Mouse (Mus musculus): ENCODE measurements around the gene Ccdc88b. TPM values are rescaled to one million over a fixed set of nuclear protein-coding genes. Genes with fewer than 3 reads are reported as not detected.
A peak's percentile ranks its signal among the peaks of the same experiment; 100 is the strongest.

Gene Ccdc88b
- polyA plus RNA-seq, 1 experiment = 31.8 TPM

GRCm38 (mm10) chr19:6859032-6859651, 1.1 kb upstream of the Ccdc88b start:
- TF ChIP-seq POLR2A (IDR thresholded peaks at IDR 0.05; ENCODE audit: borderline replicate concordance, low read depth, low read length) (no peak), CTCF (IDR thresholded peaks at IDR 0.05; ENCODE audit: low read depth, low read length) (no peak)
- Histone ChIP-seq H3K4me3 (ENCODE audit: insufficient read depth, low read length) (peak overlapping the region; percentile 78), H3K4me1 (ENCODE audit: control insufficient read depth, insufficient read depth, low read length) (peaks cover 23% of the 10 kb centered on the region), H3K27ac (ENCODE audit: insufficient read depth, low read depth, low read length) (no peak overlapping the region)

GRCm38 (mm10) chr19:6857391-6858005, 513 bp downstream of the Ccdc88b start:
- TF ChIP-seq CTCF (IDR thresholded peaks at IDR 0.05; ENCODE audit: low read depth, low read length) = no peak
- TF ChIP-seq POLR2A (IDR thresholded peaks at IDR 0.05; ENCODE audit: borderline replicate concordance, low read depth, low read length) = no peak
- peak overlapping the region; percentile 78 for H3K4me3 ChIP-seq (ENCODE audit: insufficient read depth, low read length)
- H3K27ac ChIP-seq (ENCODE audit: insufficient read depth, low read depth, low read length) = peak overlapping the region; percentile 78
- H3K4me1 ChIP-seq (ENCODE audit: control insufficient read depth, insufficient read depth, low read length) = peaks cover 23% of the 10 kb centered on the region

DNA sequence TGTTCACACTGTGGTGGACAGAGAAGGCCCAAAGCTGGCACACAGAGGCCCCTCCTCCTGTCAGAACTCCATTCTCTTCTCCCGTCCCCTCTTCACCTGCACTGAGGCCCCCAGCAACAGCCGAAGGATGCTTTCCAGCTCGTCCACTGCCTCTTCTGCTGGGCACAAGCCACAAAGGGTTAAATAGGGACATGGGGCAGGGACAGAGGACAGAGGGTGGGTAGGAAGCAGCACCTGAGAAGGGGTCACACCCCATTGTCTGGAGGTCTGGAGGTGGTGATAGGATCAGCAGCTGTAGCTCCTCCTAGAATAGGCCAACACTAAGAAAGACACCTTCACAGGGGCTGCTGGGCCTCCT, 1.0 kb downstream of the Ccdc88b start:
- H3K27ac ChIP-seq (ENCODE audit: insufficient read depth, low read depth, low read length) = no peak overlapping the region
- peak overlapping the region; percentile 78 for H3K4me3 ChIP-seq (ENCODE audit: insufficient read depth, low read length)
- H3K4me1 ChIP-seq (ENCODE audit: control insufficient read depth, insufficient read depth, low read length) = peaks cover 23% of the 10 kb centered on the region
- TF ChIP-seq POLR2A (IDR thresholded peaks at IDR 0.05; ENCODE audit: borderline replicate concordance, low read depth, low read length) (no peak), CTCF (IDR thresholded peaks at IDR 0.05; ENCODE audit: low read depth, low read length) (no peak)

GRCm38 (mm10) chr19:6856281-6857002, 1.6 kb downstream of the Ccdc88b start:
- Histone ChIP-seq H3K4me1 (ENCODE audit: control insufficient read depth, insufficient read depth, low read length) (peaks cover 23% of the 10 kb centered on the region), H3K27ac (ENCODE audit: insufficient read depth, low read depth, low read length) (no peak overlapping the region), H3K4me3 (ENCODE audit: insufficient read depth, low read length) (peak overlapping the region; percentile 78; the same call in 1 of the 2 replicates)
- TF ChIP-seq POLR2A (IDR thresholded peaks at IDR 0.05; ENCODE audit: borderline replicate concordance, low read depth, low read length) = no peak
- 0 out of 2 replicates have a peak, but pooled peaks have one; percentile 5 for TF ChIP-seq CTCF (IDR thresholded peaks at IDR 0.05; ENCODE audit: low read depth, low read length)

- Histone ChIP-seq H3K4me3 (ENCODE audit: insufficient read depth, low read length) (no peak overlapping the region), H3K27ac (ENCODE audit: insufficient read depth, low read depth, low read length) (no peak overlapping the region), H3K4me1 (ENCODE audit: control insufficient read depth, insufficient read depth, low read length) (peaks cover 19% of the 10 kb centered on the region)
- TF ChIP-seq CTCF (IDR thresholded peaks at IDR 0.05; ENCODE audit: low read depth, low read length) = no peak
- no peak for TF ChIP-seq POLR2A (IDR thresholded peaks at IDR 0.05; ENCODE audit: borderline replicate concordance, low read depth, low read length)
Measured at GRCm38 (mm10) chr19:6855225-6856031, 2.6 kb downstream of the Ccdc88b start.

GRCm38 (mm10) chr19:6854658-6855057, 3.4 kb downstream of the Ccdc88b start:
- no peak for TF ChIP-seq POLR2A (IDR thresholded peaks at IDR 0.05; ENCODE audit: borderline replicate concordance, low read depth, low read length)
- TF ChIP-seq CTCF (IDR thresholded peaks at IDR 0.05; ENCODE audit: low read depth, low read length) = no peak
- peaks cover 19% of the 10 kb centered on the region for H3K4me1 ChIP-seq (ENCODE audit: control insufficient read depth, insufficient read depth, low read length)
- no peak overlapping the region for H3K4me3 ChIP-seq (ENCODE audit: insufficient read depth, low read length)
- no peak overlapping the region for H3K27ac ChIP-seq (ENCODE audit: insufficient read depth, low read depth, low read length)

- Histone ChIP-seq H3K4me3 (ENCODE audit: insufficient read depth, low read length) (no peak overlapping the region), H3K27ac (ENCODE audit: insufficient read depth, low read depth, low read length) (no peak overlapping the region), H3K4me1 (ENCODE audit: control insufficient read depth, insufficient read depth, low read length) (peaks cover 14% of the 10 kb centered on the region)
- TF ChIP-seq POLR2A (IDR thresholded peaks at IDR 0.05; ENCODE audit: borderline replicate concordance, low read depth, low read length) = no peak
- TF ChIP-seq CTCF (IDR thresholded peaks at IDR 0.05; ENCODE audit: low read depth, low read length) = no peak
Measured at GRCm38 (mm10) chr19:6853903-6854302, 4.1 kb downstream of the Ccdc88b start.

GRCm38 (mm10) chr19:6852393-6853305, 5.4 kb downstream of the Ccdc88b start:
- H3K27ac ChIP-seq (ENCODE audit: insufficient read depth, low read depth, low read length) = no peak overlapping the region
- no peak overlapping the region for H3K4me3 ChIP-seq (ENCODE audit: insufficient read depth, low read length)
- TF ChIP-seq CTCF (IDR thresholded peaks at IDR 0.05; ENCODE audit: low read depth, low read length) (no peak), POLR2A (IDR thresholded peaks at IDR 0.05; ENCODE audit: borderline replicate concordance, low read depth, low read length) (no peak)
- H3K4me1 ChIP-seq (ENCODE audit: control insufficient read depth, insufficient read depth, low read length) = peaks cover 10% of the 10 kb centered on the region

GRCm38 (mm10) chr19:6851497-6851896, 6.5 kb downstream of the Ccdc88b start:
- no peak overlapping the region for H3K4me3 ChIP-seq (ENCODE audit: insufficient read depth, low read length)
- H3K4me1 ChIP-seq (ENCODE audit: control insufficient read depth, insufficient read depth, low read length) = peaks cover 7% of the 10 kb centered on the region

More at GRCm38 (mm10) chr19:6851497-6851896, 6.5 kb downstream of the Ccdc88b start:
- TF ChIP-seq CTCF (IDR thresholded peaks at IDR 0.05; ENCODE audit: low read depth, low read length) = no peak
- no peak overlapping the region for H3K27ac ChIP-seq (ENCODE audit: insufficient read depth, low read depth, low read length)
